Mouse (Mus musculus) hindbrain, embryonic 12.5 days (tissue): ENCODE measurements around the gene Snx3. TPM values are rescaled to one million over a fixed set of nuclear protein-coding genes. Genes with fewer than 3 reads are reported as not detected.

Source experiments
- ATAC-seq: fragments of 200-750 bp; cut with Nextera tagmentation; 2 replicates; pipeline ENCODE4 v1.8.0; 2017; ENCODE audit warnings: moderate TSS enrichment; ENCODE audit not compliant: low FRiP score
- H3K27ac ChIP-seq: fragments of 300-500 bp; sonication (generic); 2 replicates; pipeline ENCODE4 v1.5.1; 2016; ENCODE audit warnings: mild to moderate bottlenecking
- H3K27me3 ChIP-seq: fragments of 300-500 bp; sonication (generic); 2 replicates; pipeline ENCODE4 v1.6.1; 2016; ENCODE audit warnings: mild to moderate bottlenecking
- H3K36me3 ChIP-seq: fragments of 300-500 bp; sonication (generic); 2 replicates; pipeline ENCODE4 v1.6.1; 2016; ENCODE audit warnings: mild to moderate bottlenecking
- H3K4me1 ChIP-seq: fragments of 300-500 bp; sonication (generic); 2 replicates; pipeline ENCODE4 v1.6.1; 2016
- H3K4me2 ChIP-seq: fragments of 300-500 bp; sonication (generic); replicated peaks from 2 replicates; pipeline ENCODE4 v1.6.1; 2016; ENCODE audit warnings: mild to moderate bottlenecking
- H3K4me3 ChIP-seq: fragments of 300-500 bp; sonication (generic); 2 replicates; pipeline ENCODE4 v1.5.1; 2016; ENCODE audit warnings: mild to moderate bottlenecking
- H3K9ac ChIP-seq: fragments of 300-500 bp; sonication (generic); 2 replicates; pipeline ENCODE4 v1.6.1; 2016; ENCODE audit warnings: mild to moderate bottlenecking, moderate library complexity
- H3K9me3 ChIP-seq: fragments of 300-500 bp; sonication (generic); replicated peaks from 2 replicates; pipeline ENCODE4 v1.6.1; 2016; ENCODE audit warnings: mild to moderate bottlenecking
- WGBS: fragments of 180-500 bp; shearing (Covaris S2); methylation state at CpG from one replicate; pipeline ENCODE4 v1.1.7; 2016; 5-methylcytosine and 5-hydroxymethylcytosine counted together
- polyA plus RNA-seq: library from polyadenylated mRNA; unstranded; fragments of >200 nt; fragmentation: Nextera tagmentation; extraction: Ambion mirVana; gene quantifications from 2 replicates; pipeline ENCODE4 v1.2.1, GENCODE M21; 2016

The Snx3 gene
- polyA plus RNA-seq, 1 experiment from 2014 or later: 242 TPM

DNA sequence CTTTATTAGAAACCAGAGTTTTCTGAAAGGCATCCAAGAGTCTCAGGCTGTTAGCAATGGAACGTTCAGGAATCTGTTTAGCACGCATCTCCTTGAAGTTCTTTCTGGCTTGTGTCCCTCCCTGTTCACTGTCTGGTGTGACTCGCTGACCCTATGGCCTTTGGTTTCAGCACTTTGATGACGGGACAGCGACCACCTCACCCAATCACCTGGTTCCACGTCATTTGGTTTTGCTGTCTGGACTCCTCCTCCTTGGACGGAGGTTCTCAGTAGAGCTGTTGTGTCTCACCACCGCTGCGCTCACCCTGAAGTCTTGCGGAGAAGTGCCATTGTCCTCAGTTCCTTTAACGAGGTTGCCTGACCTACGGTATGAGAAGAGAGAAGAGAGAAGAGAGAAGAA is 60.4 kb downstream of the Snx3 start:
- Histone ChIP-seq H3K36me3 (no peaks in the 10 kb centered on the region), H3K4me1 (peaks cover 4% of the 10 kb centered on the region; the same call in 1 of the 2 replicates), H3K27me3 (peaks cover 61% of the 10 kb centered on the region), H3K4me3 (no peak overlapping the region), H3K4me2 (no peak overlapping the region), H3K9ac (no peak overlapping the region), H3K9me3 (no peaks in the 10 kb centered on the region), H3K27ac (no peak overlapping the region)
- no peak for ATAC-seq
- 3% methylated on average over 12 of the region's 12 CpGs for WGBS

DNA sequence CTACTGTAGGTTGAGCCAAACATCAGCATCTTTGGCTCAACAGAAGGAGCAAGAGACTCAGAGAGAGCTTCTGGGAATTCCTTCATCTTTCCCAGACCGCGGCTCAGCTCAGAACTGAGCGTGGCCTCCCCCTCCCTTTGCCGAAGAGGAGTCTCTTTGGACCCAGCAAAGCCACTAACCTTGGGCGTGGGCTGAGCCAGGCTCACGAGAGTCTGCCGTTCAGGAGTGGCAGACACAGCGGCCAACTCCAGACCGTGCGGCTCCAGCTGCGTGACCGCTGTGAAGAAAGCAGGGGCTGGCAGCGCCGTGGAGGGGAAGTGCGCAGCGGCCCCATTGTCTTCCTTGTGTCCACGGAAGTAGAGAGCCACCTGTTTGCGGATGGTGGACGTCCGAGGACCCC is 70.7 kb downstream of the Snx3 start:
- H3K36me3 ChIP-seq: no peaks in the 10 kb centered on the region
- no peak for ATAC-seq

DNA sequence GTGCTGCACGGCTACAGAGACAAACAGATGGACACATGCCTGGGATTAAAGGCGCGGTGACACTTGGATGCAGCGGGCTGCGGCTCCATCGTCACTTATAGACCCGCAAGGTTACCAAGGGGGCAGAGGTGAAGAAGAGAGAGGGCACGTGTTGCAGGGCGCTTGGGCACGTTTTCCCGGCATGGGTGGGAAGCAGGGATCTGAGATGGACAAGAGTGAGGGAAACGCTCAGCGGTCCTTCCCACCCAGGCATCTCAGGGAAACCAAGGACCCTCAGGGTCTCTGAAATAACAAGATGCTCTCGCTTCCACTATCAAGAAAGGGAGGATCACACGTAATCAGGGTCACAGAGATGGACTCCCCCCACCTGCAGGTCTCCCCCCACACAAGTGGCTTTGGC is 71.1 kb downstream of the Snx3 start:
- peaks cover 96% of the 10 kb centered on the region for H3K27me3 ChIP-seq
- no peak overlapping the region for H3K4me3 ChIP-seq
- 1% methylated on average over 15 of the region's 15 CpGs for WGBS
- H3K4me1 ChIP-seq: peaks cover 4% of the 10 kb centered on the region
- H3K4me2 ChIP-seq: 0 out of 2 replicates have a peak overlapping the region, but pooled peaks have one; percentile 3
- no peak overlapping the region for H3K9ac ChIP-seq
- no peak for ATAC-seq
- H3K9me3 ChIP-seq: no peaks in the 10 kb centered on the region
- no peaks in the 10 kb centered on the region for H3K36me3 ChIP-seq
- H3K27ac ChIP-seq: no peak overlapping the region

More for the DNA sequence above, 70.7 kb downstream of the Snx3 start:
- H3K27ac ChIP-seq: no peak overlapping the region
- no peaks in the 10 kb centered on the region for H3K9me3 ChIP-seq
- H3K4me3 ChIP-seq: no peak overlapping the region
- no peak overlapping the region for H3K9ac ChIP-seq
- peaks cover 4% of the 10 kb centered on the region for H3K4me1 ChIP-seq
- WGBS: 0% methylated on average over 20 of the region's 20 CpGs
- H3K4me2 ChIP-seq: 0 out of 2 replicates have a peak overlapping the region, but pooled peaks have one; percentile 3
- H3K27me3 ChIP-seq: peaks cover 95% of the 10 kb centered on the region

DNA sequence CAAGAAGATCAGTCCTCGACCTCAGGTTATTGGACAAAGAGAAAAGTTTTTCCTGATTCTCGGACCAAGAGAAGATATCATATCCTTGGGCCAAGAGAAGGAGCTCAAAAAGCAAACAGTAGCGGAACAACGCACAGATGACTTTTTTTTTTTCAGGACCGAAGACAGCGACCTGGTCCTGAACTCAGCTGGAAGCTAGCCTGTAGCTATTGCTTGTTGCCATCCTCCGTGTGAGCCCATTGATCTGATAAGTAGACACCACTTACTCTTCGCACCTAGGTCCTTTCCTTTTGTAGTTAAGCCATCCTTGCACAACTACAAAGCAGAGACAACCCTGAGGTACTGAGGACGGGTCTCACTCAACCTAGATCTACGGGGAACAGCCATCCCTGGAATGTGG is 72.8 kb downstream of the Snx3 start:
- Histone ChIP-seq H3K9me3 (no peaks in the 10 kb centered on the region), H3K4me2 (no peak overlapping the region), H3K27me3 (peaks cover 97% of the 10 kb centered on the region), H3K9ac (no peak overlapping the region), H3K36me3 (no peaks in the 10 kb centered on the region), H3K27ac (no peak overlapping the region), H3K4me3 (no peak overlapping the region), H3K4me1 (peaks cover 10% of the 10 kb centered on the region)
- ATAC-seq: no peak
- WGBS: 4% methylated on average over 10 of the region's 10 CpGs

DNA sequence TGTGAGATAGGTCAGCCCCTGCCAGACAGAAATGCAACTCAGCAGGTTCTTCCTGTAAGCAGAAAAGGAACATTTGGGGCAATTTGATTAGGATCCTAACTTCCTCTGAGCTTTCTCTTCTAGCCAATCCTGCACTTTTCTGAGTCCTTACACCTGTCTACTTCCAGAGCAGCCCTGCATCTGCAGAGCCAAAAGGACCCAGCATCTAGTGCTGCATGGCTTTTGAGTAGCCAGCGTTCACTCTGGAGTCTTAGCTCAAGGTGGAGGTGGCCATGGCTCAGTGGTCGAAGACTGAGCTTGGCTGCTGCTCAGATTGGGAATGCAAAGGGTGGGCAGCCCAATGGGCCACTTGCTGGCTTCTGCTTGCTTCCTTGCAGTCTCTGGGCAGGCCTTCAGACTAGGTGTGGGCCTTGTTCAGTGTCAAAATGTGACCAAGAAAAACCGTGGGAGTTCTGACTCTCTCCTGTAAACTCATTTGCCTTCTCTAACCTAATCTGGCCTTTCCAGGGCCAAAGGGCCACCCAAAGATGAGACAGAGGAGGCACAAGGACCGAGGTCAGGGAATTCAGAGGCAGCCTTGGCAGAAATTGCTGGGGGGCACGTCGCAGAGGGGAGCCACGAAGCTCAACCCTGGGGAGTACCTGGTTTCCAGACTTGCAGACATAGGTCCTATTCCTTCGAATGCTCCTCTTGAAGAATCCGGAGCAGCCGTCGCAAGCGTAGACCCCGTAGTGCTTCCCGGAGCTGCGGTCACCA is 75.9 kb downstream of the Snx3 start:
- Histone ChIP-seq H3K9ac (no peak overlapping the region), H3K4me3 (no peak overlapping the region), H3K4me1 (peaks cover 14% of the 10 kb centered on the region), H3K27me3 (peaks cover 98% of the 10 kb centered on the region), H3K9me3 (no peaks in the 10 kb centered on the region), H3K27ac (no peak overlapping the region), H3K36me3 (no peaks in the 10 kb centered on the region), H3K4me2 (no peak overlapping the region)
- 1% methylated on average over 15 of the region's 15 CpGs for WGBS
- no peak for ATAC-seq

DNA sequence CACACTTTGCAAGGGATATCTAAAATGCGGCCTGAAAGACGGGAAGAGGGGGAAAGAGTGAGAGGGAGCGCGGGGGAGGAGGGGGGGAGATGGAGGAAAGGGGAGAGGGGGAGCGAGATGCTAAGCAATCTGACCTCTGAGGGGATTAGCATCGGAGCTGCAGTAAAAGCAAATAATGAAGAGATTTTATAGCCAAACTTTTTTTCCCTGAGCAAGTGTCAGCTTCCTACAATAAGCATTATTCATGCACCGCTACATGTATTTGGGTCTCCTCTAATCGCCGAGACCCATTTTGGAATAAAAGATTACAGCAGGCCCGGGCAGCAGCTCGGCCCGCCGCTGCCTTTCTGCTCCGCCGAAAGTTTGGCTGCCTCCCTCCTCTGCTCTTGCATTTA is 76.4 kb downstream of the Snx3 start:
- no peak for ATAC-seq
- Histone ChIP-seq H3K27me3 (peaks cover 98% of the 10 kb centered on the region), H3K4me3 (no peak overlapping the region), H3K9me3 (no peaks in the 10 kb centered on the region), H3K27ac (no peak overlapping the region), H3K4me2 (no peak overlapping the region), H3K9ac (no peak overlapping the region), H3K4me1 (peaks cover 16% of the 10 kb centered on the region), H3K36me3 (no peaks in the 10 kb centered on the region)
- WGBS: under 1% methylated on average over 15 of the region's 15 CpGs

DNA sequence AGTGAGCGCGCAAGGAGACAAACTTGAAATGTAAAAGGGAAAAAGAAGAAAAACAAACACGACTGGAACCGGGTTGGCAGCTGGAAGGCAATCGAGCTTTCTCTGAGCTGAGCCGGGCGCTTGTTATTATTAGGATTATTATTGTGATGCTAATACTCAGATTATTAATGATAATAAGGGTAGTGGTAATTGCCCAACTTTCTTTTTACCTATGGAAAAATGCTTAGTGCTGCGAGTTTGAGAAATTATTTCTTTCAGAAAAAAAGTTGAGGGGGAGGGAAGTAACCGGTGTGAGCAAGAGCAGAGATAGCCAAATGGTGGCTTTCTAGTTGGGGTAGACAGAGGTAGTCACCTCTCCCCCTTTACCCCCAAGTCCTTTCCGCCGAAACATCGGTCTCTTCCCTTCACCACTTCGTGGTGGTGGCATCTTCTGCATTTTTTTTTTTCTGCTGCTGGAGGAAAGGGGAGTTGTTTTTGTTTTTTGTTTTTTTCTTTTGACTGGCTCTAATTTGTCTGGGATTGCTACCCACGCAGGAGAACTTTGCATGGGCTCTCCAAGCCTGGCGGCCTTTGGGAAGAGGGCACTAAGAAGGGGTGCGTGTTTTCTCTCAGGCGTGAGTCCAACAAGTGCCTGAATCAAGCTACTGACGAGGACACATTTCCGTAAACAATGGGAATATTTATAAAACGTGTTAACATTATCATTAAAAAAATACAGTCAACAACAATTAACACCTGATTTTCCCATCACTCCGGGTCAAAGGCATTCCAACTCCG is 77.1 kb downstream of the Snx3 start:
- Histone ChIP-seq H3K27me3 (peaks cover 98% of the 10 kb centered on the region), H3K9me3 (no peaks in the 10 kb centered on the region), H3K36me3 (no peaks in the 10 kb centered on the region), H3K4me3 (peak overlapping the region; percentile 12; the same call in 1 of the 2 replicates), H3K27ac (no peak overlapping the region), H3K4me1 (peaks cover 22% of the 10 kb centered on the region), H3K9ac (no peak overlapping the region; the same call in 1 of the 2 replicates), H3K4me2 (no peak overlapping the region)
- WGBS: 1% methylated on average over 22 of the region's 22 CpGs
- ATAC-seq: no peak

DNA sequence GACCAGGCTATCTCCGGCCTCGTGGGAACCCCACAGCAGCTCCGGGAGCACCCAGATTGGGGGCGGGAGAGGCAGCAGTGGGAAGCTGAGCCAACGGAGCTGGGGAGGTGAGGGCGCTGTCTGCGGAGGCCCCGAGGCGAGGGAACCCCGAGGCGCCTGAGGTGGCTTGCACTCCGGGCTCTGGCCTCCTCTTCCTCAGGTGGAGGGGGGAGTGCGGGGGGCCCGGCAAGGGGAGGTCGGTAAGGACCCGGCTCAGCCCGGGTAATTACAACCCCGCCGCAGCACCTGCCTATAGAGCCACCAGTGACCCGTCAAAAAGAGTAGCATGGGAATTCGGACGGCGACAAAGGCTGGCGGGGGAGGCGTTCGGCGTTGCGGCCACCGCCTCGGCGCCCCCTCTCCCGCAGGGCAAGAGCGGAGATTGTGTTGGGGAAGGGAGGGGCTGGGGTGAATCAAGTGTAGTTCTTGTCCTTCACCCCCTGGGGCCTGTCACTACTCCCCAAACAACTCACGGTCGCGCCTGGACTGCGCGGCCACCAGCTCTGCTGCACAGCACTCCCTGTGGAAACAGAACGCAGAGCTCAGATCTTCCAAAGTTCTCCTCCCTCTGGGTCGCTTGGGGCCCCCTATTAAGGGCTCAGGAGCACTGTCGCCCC is 77.8 kb downstream of the Snx3 start:
- Histone ChIP-seq H3K4me1 (peaks cover 29% of the 10 kb centered on the region), H3K4me3 (peak overlapping the region; percentile 12; the same call in 1 of the 2 replicates), H3K27me3 (peaks cover 98% of the 10 kb centered on the region), H3K9ac (no peak overlapping the region; the same call in 1 of the 2 replicates), H3K9me3 (no peaks in the 10 kb centered on the region), H3K27ac (no peak overlapping the region), H3K36me3 (no peaks in the 10 kb centered on the region), H3K4me2 (peak overlapping the region; percentile 30)
- ATAC-seq: peak; percentile 15; the same call in 1 of the 2 replicates
- WGBS: under 1% methylated on average over 41 of the region's 41 CpGs

DNA sequence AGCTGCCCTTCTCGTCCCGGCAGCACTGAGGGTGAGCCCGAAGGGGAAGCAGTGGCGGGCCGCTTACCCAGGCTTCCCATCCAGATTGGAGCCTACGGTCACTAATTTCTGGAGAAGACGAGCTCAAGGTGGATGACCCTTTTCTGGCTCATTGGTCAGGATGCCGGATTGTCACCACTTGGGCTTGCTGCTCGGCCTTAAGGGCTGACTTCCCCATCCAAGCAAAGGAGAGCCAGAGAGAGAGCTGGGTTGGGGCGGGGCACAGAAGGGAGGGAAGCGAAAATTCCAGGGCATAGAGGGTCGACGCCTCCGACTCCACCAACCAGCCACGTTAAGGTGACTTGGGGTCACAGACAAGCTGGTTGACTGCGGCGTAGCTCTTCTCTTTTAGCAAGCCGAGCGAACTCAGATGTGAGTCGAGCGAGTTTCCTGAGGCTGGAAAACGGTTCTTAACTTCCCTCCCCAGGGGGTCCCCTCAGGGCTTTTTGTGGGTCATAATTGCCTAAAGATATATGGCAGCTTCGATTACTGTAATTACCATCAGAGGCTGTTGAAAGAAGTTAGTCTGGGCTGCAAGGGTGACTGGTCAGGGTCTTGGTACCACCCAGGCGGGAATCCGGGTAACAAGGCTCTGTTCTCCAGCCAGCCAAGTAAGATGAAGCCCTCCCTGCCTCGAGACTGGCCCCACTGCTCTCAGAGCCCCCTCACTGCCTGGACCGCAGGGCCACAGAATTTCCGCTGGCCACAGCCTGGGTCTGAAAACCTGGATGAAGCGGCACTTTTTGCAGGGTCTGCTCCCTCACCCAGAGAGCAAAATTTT is 78.5 kb downstream of the Snx3 start:
- Histone ChIP-seq H3K4me1 (peaks cover 29% of the 10 kb centered on the region), H3K4me3 (peak overlapping the region; percentile 12; the same call in 1 of the 2 replicates), H3K9ac (no peak overlapping the region)

DNA sequence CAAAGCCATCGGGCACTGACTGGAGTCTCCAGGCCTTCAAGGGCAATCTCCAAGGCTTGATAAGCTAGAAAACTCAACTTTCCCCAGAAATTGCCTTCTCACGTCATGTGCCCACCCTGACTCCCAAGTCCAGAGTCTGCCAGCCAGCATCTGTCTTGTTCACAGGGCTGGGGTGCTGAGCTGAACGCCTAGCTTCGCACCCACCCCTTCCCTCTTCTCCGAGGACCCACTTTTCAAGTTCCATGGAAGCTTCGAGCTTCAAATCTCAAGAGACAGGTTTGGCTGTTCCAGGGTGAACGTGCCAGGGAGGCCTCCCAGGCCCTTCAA is 79.1 kb downstream of the Snx3 start:
- H3K9me3 ChIP-seq: no peaks in the 10 kb centered on the region
- H3K9ac ChIP-seq: no peak overlapping the region
- no peak for ATAC-seq
- peaks cover 29% of the 10 kb centered on the region for H3K4me1 ChIP-seq
- H3K27me3 ChIP-seq: peaks cover 98% of the 10 kb centered on the region
- H3K4me3 ChIP-seq: no peak overlapping the region; the same call in 1 of the 2 replicates
- H3K36me3 ChIP-seq: no peaks in the 10 kb centered on the region
- WGBS: 3% methylated on average over 7 of the region's 7 CpGs
- no peak overlapping the region for H3K4me2 ChIP-seq
- no peak overlapping the region for H3K27ac ChIP-seq

More for the DNA sequence above, 78.5 kb downstream of the Snx3 start:
- peak overlapping the region; percentile 30; the same call in 1 of the 2 replicates for H3K4me2 ChIP-seq
- H3K27ac ChIP-seq: no peak overlapping the region
- H3K27me3 ChIP-seq: peaks cover 98% of the 10 kb centered on the region
- no peaks in the 10 kb centered on the region for H3K9me3 ChIP-seq
- ATAC-seq: no peak
- WGBS: 1% methylated on average over 29 of the region's 29 CpGs
- no peaks in the 10 kb centered on the region for H3K36me3 ChIP-seq

DNA sequence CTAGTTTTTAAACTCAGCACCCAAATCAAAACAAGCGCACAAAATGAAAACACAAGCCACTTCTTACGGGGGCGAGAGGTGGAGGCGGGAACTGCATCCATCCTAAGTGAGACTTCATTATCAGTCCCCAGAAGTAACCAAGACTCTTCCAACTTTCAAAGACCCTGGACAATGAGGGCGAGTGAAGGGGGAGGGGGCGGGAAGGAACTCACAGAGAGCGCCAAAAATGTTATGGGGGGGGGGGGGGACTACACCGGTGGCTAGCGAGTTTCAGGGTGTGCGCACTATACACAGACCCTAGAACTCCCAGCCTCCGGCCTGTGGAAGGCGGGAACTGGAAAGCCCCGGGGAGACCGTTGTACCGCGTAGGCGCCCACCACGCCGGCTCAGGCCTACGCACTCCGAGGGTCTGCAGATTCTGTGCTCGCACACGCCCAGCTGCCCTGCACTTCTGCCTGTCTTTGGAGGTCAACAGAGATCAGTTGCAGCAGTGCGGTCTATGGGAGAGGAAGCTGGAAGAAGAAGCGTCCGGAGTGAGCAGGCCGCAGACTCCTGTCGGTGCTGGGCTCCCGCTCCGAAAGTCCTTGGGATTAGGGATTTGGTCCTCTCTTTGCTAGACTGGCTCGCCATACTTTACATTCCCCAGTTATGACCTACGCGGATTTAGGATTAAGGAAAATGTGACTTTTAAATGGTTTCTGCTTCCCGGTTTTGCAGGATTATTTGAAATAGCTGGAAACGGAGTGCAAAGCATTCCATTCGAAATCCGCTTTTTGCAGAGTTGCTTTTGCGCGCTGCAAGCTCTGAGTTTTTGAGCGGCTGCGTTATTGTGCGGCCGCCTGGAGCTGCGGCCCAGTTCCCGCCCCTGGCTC is 80.1 kb downstream of the Snx3 start:
- ATAC-seq: no peak
- peak overlapping the region; percentile 22; the same call in 1 of the 2 replicates for H3K4me3 ChIP-seq
- no peaks in the 10 kb centered on the region for H3K36me3 ChIP-seq
- H3K4me1 ChIP-seq: peaks cover 29% of the 10 kb centered on the region
- H3K27ac ChIP-seq: no peak overlapping the region
- no peak overlapping the region for H3K4me2 ChIP-seq
- H3K9me3 ChIP-seq: 0 out of 2 replicates have a peak, but pooled peaks cover 3% of the 10 kb centered on the region
- H3K27me3 ChIP-seq: peaks cover 99% of the 10 kb centered on the region
- no peak overlapping the region for H3K9ac ChIP-seq
- WGBS: under 1% methylated on average over 45 of the region's 45 CpGs
